Mouse (Mus musculus): ENCODE data around the gene Hist1h3b. TPM values are rescaled to one million over a fixed set of nuclear protein-coding genes. Genes with fewer than 3 reads are reported as not detected.
"Not testable (repeated sequence)": the region's sequence is repeated elsewhere in the genome, so short reads cannot be mapped to it uniquely, and the experiment has no call there.

Gene Hist1h3b
- polyA plus RNA-seq, 1 experiment from 2014 or later: 12.0 TPM

- no peaks in the 10 kb centered on the region for H3K27me3 ChIP-seq
- peak overlapping the region; percentile 41 for H3K9ac ChIP-seq
- WGBS: 55% methylated on average over 1 of the region's 1 CpGs
- H3K27ac ChIP-seq: peak overlapping the region; percentile 97
- H3K4me3 ChIP-seq: peak overlapping the region; percentile 44
- no peaks in the 10 kb centered on the region for H3K9me3 ChIP-seq
- peaks cover 31% of the 10 kb centered on the region for H3K4me1 ChIP-seq
- H3K36me3 ChIP-seq: no peaks in the 10 kb centered on the region
- H3K4me2 ChIP-seq: peak overlapping the region; percentile 62
- no peak for ATAC-seq (ENCODE audit: borderline replicate concordance, extremely low read depth, low FRiP score, low TSS enrichment)
Observed at GRCm38 (mm10) chr13:23759916-23760239, 7.8 kb downstream of the Hist1h3b start.

GRCm38 (mm10) chr13:23760240-23760971, 8.3 kb downstream of the Hist1h3b start:
- H3K4me3 ChIP-seq: peak overlapping the region; percentile 44
- ATAC-seq (ENCODE audit: borderline replicate concordance, extremely low read depth, low FRiP score, low TSS enrichment): no peak

GRCm38 (mm10) chr13:23760972-23761864, 9.2 kb downstream of the Hist1h3b start, which contains the start of gene Hist1h4a:
Gene Hist1h4a, minus strand, starts transcription at chr13:23761230.
- Histone ChIP-seq H3K27me3 (no peaks in the 10 kb centered on the region), H3K9me3 (no peaks in the 10 kb centered on the region), H3K9ac (peak within 1 kb of the TSS; percentile 56), H3K4me1 (peaks cover 33% of the 10 kb centered on the region), H3K36me3 (no peaks in the 10 kb centered on the region), H3K4me2 (peak within 1 kb of the TSS; percentile 62), H3K27ac (peak within 1 kb of the TSS; percentile 97), H3K4me3 (peak within 1 kb of the TSS; percentile 44)
- peak; percentile 76 for ATAC-seq (ENCODE audit: borderline replicate concordance, extremely low read depth, low FRiP score, low TSS enrichment)
- under 1% methylated on average over 67 of the region's 72 CpGs for WGBS

More at GRCm38 (mm10) chr13:23760240-23760971, 8.3 kb downstream of the Hist1h3b start:
- Histone ChIP-seq H3K4me2 (peak overlapping the region; percentile 62), H3K27me3 (no peaks in the 10 kb centered on the region), H3K9me3 (no peaks in the 10 kb centered on the region), H3K27ac (peak overlapping the region; percentile 97), H3K4me1 (peaks cover 33% of the 10 kb centered on the region), H3K36me3 (no peaks in the 10 kb centered on the region), H3K9ac (peak overlapping the region; percentile 41)
- 1% methylated on average over 22 of the region's 27 CpGs for WGBS

GRCm38 (mm10) chr13:23761871-23762821, 10.1 kb downstream of the Hist1h3b start, which contains the start of gene Hist1h3a:
Gene Hist1h3a, minus strand, starts transcription at chr13:23762386.
- peaks cover 33% of the 10 kb centered on the region for H3K4me1 ChIP-seq
- H3K9me3 ChIP-seq, H3K36me3 ChIP-seq, H3K27me3 ChIP-seq: not testable (repeated sequence)
- under 1% methylated on average over 28 of the region's 52 CpGs for WGBS
- H3K27ac ChIP-seq: peak within 1 kb of the TSS; percentile 97
- peak within 1 kb of the TSS; percentile 44 for H3K4me3 ChIP-seq
- peak; percentile 68 for ATAC-seq (ENCODE audit: borderline replicate concordance, extremely low read depth, low FRiP score, low TSS enrichment)
- peak within 1 kb of the TSS; percentile 56 for H3K9ac ChIP-seq
- peak within 1 kb of the TSS; percentile 62 for H3K4me2 ChIP-seq

GRCm38 (mm10) chr13:23763242-23763585, 11.1 kb downstream of the Hist1h3b start:
- H3K4me3 ChIP-seq: peak overlapping the region; percentile 44
- no peaks in the 10 kb centered on the region for H3K27me3 ChIP-seq
- ATAC-seq (ENCODE audit: borderline replicate concordance, extremely low read depth, low FRiP score, low TSS enrichment): no peak
- H3K9ac ChIP-seq: peak overlapping the region; percentile 30; the same call in 1 of the 2 replicates
- peak overlapping the region; percentile 97 for H3K27ac ChIP-seq
- H3K4me1 ChIP-seq: peaks cover 29% of the 10 kb centered on the region
- no peaks in the 10 kb centered on the region for H3K9me3 ChIP-seq
- peak overlapping the region; percentile 62 for H3K4me2 ChIP-seq
- 2% methylated on average over 10 of the region's 10 CpGs for WGBS
- H3K36me3 ChIP-seq: no peaks in the 10 kb centered on the region

- Histone ChIP-seq H3K4me2 (peak within 1 kb of the TSS; percentile 62), H3K9ac (peak within 1 kb of the TSS; percentile 59)
- ATAC-seq (ENCODE audit: borderline replicate concordance, extremely low read depth, low FRiP score, low TSS enrichment): peak; percentile 72
Observed at GRCm38 (mm10) chr13:23763586-23764323, 11.7 kb downstream of the Hist1h3b start, which contains the start of gene Hist1h1a. Gene Hist1h1a, plus strand, starts transcription at chr13:23763666.

GRCm38 (mm10) chr13:23764324-23765171, 12.5 kb downstream of the Hist1h3b start:
- no peaks in the 10 kb centered on the region for H3K27me3 ChIP-seq
- peak overlapping the region; percentile 62 for H3K4me2 ChIP-seq
- peak overlapping the region; percentile 44 for H3K4me3 ChIP-seq
- H3K4me1 ChIP-seq: peaks cover 25% of the 10 kb centered on the region
- WGBS: 26% methylated on average over 12 of the region's 12 CpGs
- H3K9me3 ChIP-seq: no peaks in the 10 kb centered on the region
- no peak for ATAC-seq (ENCODE audit: borderline replicate concordance, extremely low read depth, low FRiP score, low TSS enrichment)
- H3K9ac ChIP-seq: peak overlapping the region; percentile 59
- H3K36me3 ChIP-seq: no peaks in the 10 kb centered on the region
- peak overlapping the region; percentile 97 for H3K27ac ChIP-seq

More at GRCm38 (mm10) chr13:23763586-23764323, 11.7 kb downstream of the Hist1h3b start, which contains the start of gene Hist1h1a:
- peak within 1 kb of the TSS; percentile 97 for H3K27ac ChIP-seq
- 1% methylated on average over 34 of the region's 34 CpGs for WGBS
- peaks cover 29% of the 10 kb centered on the region for H3K4me1 ChIP-seq
- peak within 1 kb of the TSS; percentile 44 for H3K4me3 ChIP-seq
- H3K9me3 ChIP-seq: no peaks in the 10 kb centered on the region
- no peaks in the 10 kb centered on the region for H3K36me3 ChIP-seq
- H3K27me3 ChIP-seq: no peaks in the 10 kb centered on the region

GRCm38 (mm10) chr13:23765172-23765513, 13.1 kb downstream of the Hist1h3b start:
- Histone ChIP-seq H3K27ac (no peak overlapping the region; the same call in 1 of the 2 replicates), H3K27me3 (no peaks in the 10 kb centered on the region)
- WGBS: 39% methylated on average over 1 of the region's 1 CpGs

GRCm38 (mm10) chr13:23766772-23767171, 14.7 kb downstream of the Hist1h3b start:
- H3K9ac ChIP-seq: no peak overlapping the region

More at GRCm38 (mm10) chr13:23765172-23765513, 13.1 kb downstream of the Hist1h3b start:
- H3K9me3 ChIP-seq: no peaks in the 10 kb centered on the region
- no peak overlapping the region for H3K4me3 ChIP-seq
- no peak for ATAC-seq (ENCODE audit: borderline replicate concordance, extremely low read depth, low FRiP score, low TSS enrichment)
- no peaks in the 10 kb centered on the region for H3K36me3 ChIP-seq
- peak overlapping the region; percentile 62; the same call in 1 of the 2 replicates for H3K4me2 ChIP-seq
- no peak overlapping the region for H3K9ac ChIP-seq
- H3K4me1 ChIP-seq: peaks cover 19% of the 10 kb centered on the region

GRCm38 (mm10) chr13:23768834-23769397, 16.8 kb downstream of the Hist1h3b start:
- no peak overlapping the region for H3K4me2 ChIP-seq
- H3K4me1 ChIP-seq: peaks cover 21% of the 10 kb centered on the region
- 45% methylated on average over 5 of the region's 5 CpGs for WGBS
- no peak overlapping the region for H3K4me3 ChIP-seq
- no peaks in the 10 kb centered on the region for H3K36me3 ChIP-seq
- no peak overlapping the region for H3K27ac ChIP-seq
- no peaks in the 10 kb centered on the region for H3K9me3 ChIP-seq
- ATAC-seq (ENCODE audit: borderline replicate concordance, extremely low read depth, low FRiP score, low TSS enrichment): no peak
- no peak overlapping the region for H3K9ac ChIP-seq
- H3K27me3 ChIP-seq: no peaks in the 10 kb centered on the region

More at GRCm38 (mm10) chr13:23766772-23767171, 14.7 kb downstream of the Hist1h3b start:
- Histone ChIP-seq H3K4me2 (no peak overlapping the region), H3K27ac (no peak overlapping the region), H3K4me3 (no peak overlapping the region), H3K36me3 (no peaks in the 10 kb centered on the region), H3K27me3 (no peaks in the 10 kb centered on the region), H3K4me1 (peaks cover 20% of the 10 kb centered on the region), H3K9me3 (no peaks in the 10 kb centered on the region)
- ATAC-seq (ENCODE audit: borderline replicate concordance, extremely low read depth, low FRiP score, low TSS enrichment): no peak
